Mouse (Mus musculus): ENCODE results near the gene Amotl1. TPM values are rescaled to one million over a fixed set of nuclear protein-coding genes. Genes with fewer than 3 reads are reported as not detected.

The Amotl1 gene
- polyA plus RNA-seq, 1 experiment from 2014 or later = 14.1 TPM

DNA sequence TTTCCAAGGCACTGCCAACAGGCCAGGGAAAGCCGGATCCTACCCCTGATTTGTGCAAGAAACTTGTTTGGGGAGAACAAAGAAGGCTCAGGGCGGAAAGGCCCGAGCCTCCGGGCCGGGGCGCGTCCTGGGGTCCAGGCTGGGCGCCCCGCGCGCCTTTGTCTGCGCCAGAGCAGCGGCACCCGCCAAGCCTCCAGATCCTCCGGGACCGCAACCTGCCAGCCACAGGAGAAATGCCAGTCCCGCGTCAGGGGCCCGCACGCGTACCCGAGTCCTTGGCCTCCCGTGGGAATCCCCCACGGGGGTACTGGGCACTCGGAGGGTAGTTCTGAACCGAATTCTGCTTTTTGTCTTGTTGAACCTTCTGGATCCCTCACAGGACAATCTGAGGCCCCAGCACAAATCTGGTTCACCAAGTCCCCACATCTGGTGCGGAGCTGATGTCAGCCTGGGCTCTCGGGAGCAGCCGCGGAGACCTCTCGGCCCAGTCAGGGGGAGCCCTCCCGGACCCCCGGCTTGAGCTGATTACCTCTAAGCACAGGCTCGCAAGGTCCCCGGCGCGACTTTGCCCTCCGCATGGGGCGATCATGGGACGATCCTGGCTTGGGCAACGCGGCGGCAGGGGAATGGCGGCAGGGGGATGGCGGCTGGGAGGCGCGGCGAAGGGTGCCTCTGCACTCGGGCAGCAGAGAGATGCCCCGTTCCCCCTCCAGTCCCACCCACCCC lies 30.5 kb downstream of the Amotl1 start:
- peak overlapping the region; percentile 88 for H3K9ac ChIP-seq
- H3K4me2 ChIP-seq = peak overlapping the region; percentile 77
- H3K4me3 ChIP-seq (replicated peaks) = peak overlapping the region; percentile 88
- ATAC-seq (ENCODE audit: low FRiP score) = peak; percentile 73
- peak overlapping the region; percentile 81 for H3K27ac ChIP-seq
- 0% methylated on average over 45 of the region's 50 CpGs for WGBS
- peaks cover 7% of the 10 kb centered on the region; the same call in 1 of the 2 replicates for H3K27me3 ChIP-seq
- peaks cover 37% of the 10 kb centered on the region for H3K4me1 ChIP-seq
- no peaks in the 10 kb centered on the region for H3K9me3 ChIP-seq
- H3K36me3 ChIP-seq (replicated peaks) = no peaks in the 10 kb centered on the region

DNA sequence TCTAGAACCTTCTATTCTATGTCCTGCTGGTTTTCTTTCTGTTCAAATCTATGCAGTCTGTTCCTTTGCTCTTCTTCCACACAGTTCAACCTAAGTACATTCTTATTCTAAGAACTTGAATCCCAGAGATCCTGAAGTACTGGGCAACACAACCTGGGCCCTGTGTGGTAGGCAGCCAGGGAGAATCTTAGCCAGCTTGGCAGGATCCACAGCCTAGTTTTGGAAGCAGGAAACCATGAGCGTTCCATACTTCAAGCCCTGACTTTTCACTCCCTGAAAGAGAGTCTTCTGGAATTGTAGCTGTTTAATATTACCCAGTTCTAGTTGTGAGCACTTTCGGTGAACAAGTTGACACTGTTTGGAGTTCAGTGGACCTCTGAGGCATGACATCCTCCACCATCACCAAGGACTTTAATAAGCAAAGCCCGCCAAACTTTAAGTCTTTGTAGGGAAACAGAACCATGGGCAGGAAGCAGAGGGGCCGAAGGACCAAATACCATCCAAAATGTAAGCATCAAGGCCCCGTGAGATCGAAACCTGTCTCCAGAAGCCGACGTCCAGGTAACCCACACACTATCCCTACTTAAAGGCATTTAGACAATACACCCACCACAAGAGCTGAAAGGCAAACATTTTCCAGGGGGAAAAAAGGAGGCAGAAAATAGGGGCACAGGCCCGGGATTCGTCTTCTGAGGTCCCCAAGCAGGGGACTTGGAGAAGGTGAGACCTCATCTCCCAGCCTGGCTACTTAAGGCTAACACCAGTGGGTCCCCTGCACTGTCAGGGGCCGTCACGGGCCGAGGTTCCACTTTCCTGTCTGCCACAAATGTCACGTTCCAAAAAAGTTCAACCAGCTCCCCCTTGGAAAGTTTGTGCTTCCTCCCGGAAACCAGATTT lies 31.3 kb downstream of the Amotl1 start:
- peak overlapping the region; percentile 88 for H3K4me3 ChIP-seq (replicated peaks)
- H3K36me3 ChIP-seq (replicated peaks) = no peaks in the 10 kb centered on the region
- H3K4me2 ChIP-seq = peak overlapping the region; percentile 77
- no peaks in the 10 kb centered on the region for H3K9me3 ChIP-seq
- 11% methylated on average over 15 of the region's 15 CpGs for WGBS
- no peak for ATAC-seq (ENCODE audit: low FRiP score)
- peak overlapping the region; percentile 81 for H3K27ac ChIP-seq
- peak overlapping the region; percentile 88 for H3K9ac ChIP-seq
- peaks cover 44% of the 10 kb centered on the region for H3K4me1 ChIP-seq
- H3K27me3 ChIP-seq = peaks cover 7% of the 10 kb centered on the region; the same call in 1 of the 2 replicates

DNA sequence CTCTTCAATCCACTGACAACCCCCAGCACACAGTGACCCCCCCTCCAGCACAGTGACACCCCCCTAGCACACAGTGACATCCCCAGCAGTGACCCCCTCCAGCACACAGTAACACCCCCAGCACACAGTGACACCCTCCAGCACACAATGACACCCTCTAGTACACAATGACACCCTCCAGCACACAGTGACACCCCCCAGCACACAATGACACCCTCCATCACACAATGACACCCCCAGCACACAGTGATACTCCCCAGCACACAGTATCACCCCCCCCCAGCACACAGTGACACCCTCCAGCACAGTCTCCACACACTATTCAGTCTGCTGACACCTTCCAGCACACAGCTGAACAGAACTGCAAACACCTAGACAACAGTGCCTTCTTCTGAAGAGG lies 32.3 kb downstream of the Amotl1 start:
- H3K27ac ChIP-seq = 0 out of 2 replicates have a peak overlapping the region, but pooled peaks have one; percentile 9
- H3K4me1 ChIP-seq = peaks cover 54% of the 10 kb centered on the region
- ATAC-seq (ENCODE audit: low FRiP score) = 0 out of 2 replicates have a peak, but pooled peaks have one; percentile 3

DNA sequence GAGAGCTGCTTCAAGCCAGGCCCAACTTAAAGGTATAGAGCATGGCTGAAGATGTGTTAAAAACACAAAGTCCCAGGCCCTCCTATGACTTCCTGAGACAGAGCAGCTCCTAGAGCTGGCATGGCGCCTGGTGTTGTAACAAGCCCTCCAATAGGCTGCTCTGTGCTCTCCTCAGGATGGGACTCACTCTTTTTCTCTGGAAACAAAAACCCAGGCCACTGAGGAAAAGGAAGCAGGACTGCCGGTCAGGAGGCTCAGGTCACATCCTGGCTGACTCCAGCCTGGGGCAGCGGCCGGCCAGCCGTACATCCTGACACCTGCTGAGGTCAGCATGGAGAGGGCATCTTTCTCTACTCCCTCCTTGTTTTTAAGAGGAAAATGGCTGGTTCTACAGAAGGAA lies 36.3 kb downstream of the Amotl1 start:
- Histone ChIP-seq H3K4me2 (no peak overlapping the region), H3K4me3 (replicated peaks) (no peak overlapping the region), H3K4me1 (peaks cover 48% of the 10 kb centered on the region), H3K27me3 (no peaks in the 10 kb centered on the region), H3K36me3 (replicated peaks) (peaks cover 7% of the 10 kb centered on the region; the same call in 1 of the 2 replicates), H3K27ac (no peak overlapping the region), H3K9me3 (no peaks in the 10 kb centered on the region), H3K9ac (no peak overlapping the region)
- no peak for ATAC-seq (ENCODE audit: low FRiP score)
- WGBS = 68% methylated on average over 5 of the region's 5 CpGs

More for the DNA sequence above, 32.3 kb downstream of the Amotl1 start:
- peaks cover 6% of the 10 kb centered on the region; the same call in 1 of the 2 replicates for H3K27me3 ChIP-seq
- H3K4me2 ChIP-seq = peak overlapping the region; percentile 77
- H3K9ac ChIP-seq = peak overlapping the region; percentile 88
- no peaks in the 10 kb centered on the region for H3K9me3 ChIP-seq
- no peaks in the 10 kb centered on the region for H3K36me3 ChIP-seq (replicated peaks)
- H3K4me3 ChIP-seq (replicated peaks) = peak overlapping the region; percentile 88

DNA sequence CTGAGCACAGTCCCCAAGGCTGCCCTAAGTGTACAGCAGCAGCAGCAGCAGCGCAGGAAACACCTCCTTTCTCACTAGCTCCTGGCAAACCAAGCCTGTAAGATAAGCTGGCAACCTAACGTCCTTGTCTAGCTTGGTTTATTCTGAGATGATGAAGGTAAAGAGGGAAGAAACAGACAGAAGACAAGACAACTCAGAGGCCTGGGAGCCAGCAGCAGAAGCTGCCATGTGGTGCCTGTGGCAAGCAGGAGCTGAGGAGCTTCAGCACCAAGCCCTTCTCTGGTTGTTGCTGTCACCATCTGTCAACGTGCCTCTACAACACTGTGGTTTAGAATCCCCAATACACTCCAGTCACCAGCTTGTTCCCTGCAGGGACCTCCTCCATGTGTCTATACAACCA lies 37.4 kb downstream of the Amotl1 start:
- no peak overlapping the region for H3K4me3 ChIP-seq (replicated peaks)
- H3K4me1 ChIP-seq = peaks cover 37% of the 10 kb centered on the region
- H3K9me3 ChIP-seq = no peaks in the 10 kb centered on the region
- 79% methylated on average over 3 of the region's 3 CpGs for WGBS
- H3K36me3 ChIP-seq (replicated peaks) = peaks cover 7% of the 10 kb centered on the region; the same call in 1 of the 2 replicates
- H3K4me2 ChIP-seq = no peak overlapping the region
- ATAC-seq (ENCODE audit: low FRiP score) = no peak
- no peaks in the 10 kb centered on the region for H3K27me3 ChIP-seq
- H3K9ac ChIP-seq = no peak overlapping the region
- H3K27ac ChIP-seq = peak overlapping the region; percentile 53; the same call in 1 of the 2 replicates

DNA sequence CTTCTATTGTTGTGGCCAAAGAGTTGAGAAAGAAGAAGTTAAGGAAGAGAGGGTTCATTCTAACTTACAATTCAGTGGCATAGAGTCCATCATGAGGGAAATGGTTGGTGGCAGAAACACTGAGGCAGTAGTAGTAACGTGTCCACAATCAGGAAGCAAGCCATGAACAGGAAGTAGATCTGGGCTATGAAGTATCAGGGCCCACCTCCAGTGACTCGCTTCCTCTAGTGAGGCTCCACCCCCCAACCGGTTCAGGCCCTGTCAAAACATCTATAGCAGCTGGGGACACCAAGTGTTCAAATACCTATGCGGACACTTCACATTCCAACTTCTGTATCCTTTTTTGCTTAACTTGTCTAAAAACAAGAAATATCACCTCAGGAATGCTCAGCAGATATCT lies 38.9 kb downstream of the Amotl1 start:
- peaks cover 23% of the 10 kb centered on the region for H3K4me1 ChIP-seq
- no peak overlapping the region for H3K4me3 ChIP-seq (replicated peaks)
- no peaks in the 10 kb centered on the region for H3K9me3 ChIP-seq
- no peak overlapping the region for H3K4me2 ChIP-seq
- 97% methylated on average over 4 of the region's 4 CpGs for WGBS
- H3K27me3 ChIP-seq = no peaks in the 10 kb centered on the region
- no peak overlapping the region for H3K27ac ChIP-seq
- H3K36me3 ChIP-seq (replicated peaks) = peaks cover 7% of the 10 kb centered on the region; the same call in 1 of the 2 replicates
- no peak for ATAC-seq (ENCODE audit: low FRiP score)
- no peak overlapping the region for H3K9ac ChIP-seq

DNA sequence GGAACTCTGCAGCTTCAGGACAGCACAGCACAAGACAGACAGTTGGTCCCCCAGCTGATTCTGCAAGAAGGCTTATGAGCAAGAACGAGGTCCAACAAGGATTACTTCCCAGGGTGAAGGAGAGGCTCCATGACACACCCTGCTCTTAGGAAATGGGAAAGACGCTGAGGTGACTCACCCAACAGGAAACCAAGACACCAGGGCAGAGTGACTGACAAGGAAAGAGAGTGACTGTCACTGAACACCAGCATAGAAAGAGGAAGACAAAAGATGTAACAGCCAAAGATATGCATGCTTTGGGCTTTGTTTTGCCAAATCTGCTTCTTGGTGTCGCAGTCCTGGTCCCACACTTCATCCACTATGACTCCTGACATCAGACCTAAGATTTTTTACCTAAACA lies 40.5 kb downstream of the Amotl1 start:
- Histone ChIP-seq H3K9me3 (no peaks in the 10 kb centered on the region), H3K4me1 (peaks cover 22% of the 10 kb centered on the region), H3K4me3 (replicated peaks) (no peak overlapping the region), H3K9ac (no peak overlapping the region), H3K36me3 (replicated peaks) (peaks cover 7% of the 10 kb centered on the region; the same call in 1 of the 2 replicates), H3K27ac (no peak overlapping the region), H3K4me2 (no peak overlapping the region), H3K27me3 (no peaks in the 10 kb centered on the region)
- no peak for ATAC-seq (ENCODE audit: low FRiP score)
- WGBS = 85% methylated on average over 3 of the region's 3 CpGs

DNA sequence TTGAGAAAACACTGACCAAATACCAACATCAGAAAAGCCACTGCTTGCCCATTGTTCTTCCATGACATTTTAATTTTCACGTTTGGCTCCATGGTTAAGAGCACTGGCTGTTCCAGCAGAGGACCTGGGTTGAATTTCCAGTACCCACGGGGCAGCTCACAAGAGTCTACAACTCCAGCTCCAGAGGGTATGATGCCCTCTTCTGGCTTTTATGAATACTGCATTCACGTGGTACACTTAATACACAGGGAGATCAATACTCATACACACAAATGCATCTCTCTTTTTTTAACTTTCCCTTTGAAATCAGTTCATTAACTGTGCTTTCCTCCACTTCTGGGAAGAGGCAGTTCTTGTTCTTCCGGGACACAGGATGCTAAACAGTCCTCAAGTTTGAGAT lies 41.4 kb downstream of the Amotl1 start:
- no peak overlapping the region for H3K4me2 ChIP-seq
- no peak overlapping the region for H3K27ac ChIP-seq
- H3K36me3 ChIP-seq (replicated peaks) = peaks cover 7% of the 10 kb centered on the region; the same call in 1 of the 2 replicates
- no peak for ATAC-seq (ENCODE audit: low FRiP score)
- no peak overlapping the region for H3K9ac ChIP-seq
- peaks cover 14% of the 10 kb centered on the region for H3K4me1 ChIP-seq
- no peaks in the 10 kb centered on the region for H3K27me3 ChIP-seq
- H3K4me3 ChIP-seq (replicated peaks) = no peak overlapping the region
- WGBS = 84% methylated on average over 4 of the region's 4 CpGs
- H3K9me3 ChIP-seq = no peaks in the 10 kb centered on the region

DNA sequence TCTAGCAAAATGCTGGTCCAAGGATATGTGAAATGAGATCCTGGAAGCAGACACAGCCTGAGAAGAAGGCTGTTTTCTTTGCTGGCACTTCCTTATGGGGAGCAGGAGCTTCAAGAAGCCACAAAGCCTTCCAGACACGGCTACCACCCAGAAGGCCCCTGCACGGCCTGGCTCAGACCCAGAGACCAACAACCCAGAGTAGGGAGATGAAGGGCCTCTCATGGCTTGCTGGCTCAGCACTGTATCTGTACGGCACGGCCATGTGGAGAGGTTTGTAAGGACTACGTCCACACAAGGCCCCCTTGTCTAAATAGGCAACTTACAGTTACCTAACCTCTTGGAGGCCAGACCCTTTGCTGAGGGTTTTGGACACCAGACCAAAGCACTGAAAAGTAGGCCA lies 45.1 kb downstream of the Amotl1 start:
- Histone ChIP-seq H3K9ac (no peak overlapping the region), H3K4me3 (replicated peaks) (no peak overlapping the region), H3K36me3 (replicated peaks) (peaks cover 19% of the 10 kb centered on the region), H3K27me3 (no peaks in the 10 kb centered on the region), H3K4me1 (no peaks in the 10 kb centered on the region), H3K9me3 (no peaks in the 10 kb centered on the region), H3K27ac (no peak overlapping the region), H3K4me2 (no peak overlapping the region)
- WGBS = 97% methylated on average over 5 of the region's 5 CpGs
- ATAC-seq (ENCODE audit: low FRiP score) = no peak

DNA sequence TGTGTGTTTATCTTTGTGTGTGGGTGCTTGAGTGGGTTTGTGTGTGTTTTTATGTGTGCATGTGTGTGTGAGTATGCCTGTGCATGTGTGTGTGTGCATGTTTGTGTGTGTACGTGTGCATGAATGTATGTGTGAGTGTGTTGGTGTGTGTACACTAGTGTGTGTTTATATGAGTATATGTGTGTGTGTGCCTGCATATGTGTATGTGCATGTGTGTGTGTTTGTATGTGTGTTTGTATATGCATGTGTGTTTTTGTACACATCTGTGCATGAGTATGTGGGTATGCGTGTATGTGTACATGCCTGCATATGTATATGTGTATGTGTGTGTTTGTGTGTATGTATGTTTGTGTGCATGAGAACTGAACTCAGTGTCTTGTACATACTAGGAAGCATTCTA lies 46.7 kb downstream of the Amotl1 start:
- Histone ChIP-seq H3K4me3 (replicated peaks) (no peak overlapping the region), H3K27ac (no peak overlapping the region), H3K36me3 (replicated peaks) (peaks cover 29% of the 10 kb centered on the region), H3K4me2 (no peak overlapping the region), H3K9ac (no peak overlapping the region), H3K4me1 (no peaks in the 10 kb centered on the region), H3K27me3 (no peaks in the 10 kb centered on the region), H3K9me3 (no peaks in the 10 kb centered on the region)
- no peak for ATAC-seq (ENCODE audit: low FRiP score)
- WGBS = 95% methylated on average over 2 of the region's 2 CpGs

DNA sequence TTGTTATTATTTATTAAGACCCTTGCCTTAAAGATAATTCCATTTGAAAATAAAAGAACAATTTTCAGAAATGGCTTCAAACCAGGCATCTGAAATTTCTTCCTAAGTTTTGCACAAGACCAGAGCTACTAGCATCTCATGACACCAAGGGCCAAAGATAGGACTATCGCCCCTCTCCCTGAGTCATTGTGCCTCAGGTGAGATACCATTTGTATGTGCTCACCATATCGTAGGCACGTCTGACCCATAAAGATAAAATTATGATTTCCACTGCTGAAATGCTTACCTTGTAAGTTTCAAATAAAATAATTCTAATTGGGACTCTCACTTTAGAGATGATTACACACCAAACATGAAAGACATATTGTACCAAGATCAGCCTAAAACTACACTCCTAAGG lies 47.4 kb downstream of the Amotl1 start:
- H3K9ac ChIP-seq = no peak overlapping the region

DNA sequence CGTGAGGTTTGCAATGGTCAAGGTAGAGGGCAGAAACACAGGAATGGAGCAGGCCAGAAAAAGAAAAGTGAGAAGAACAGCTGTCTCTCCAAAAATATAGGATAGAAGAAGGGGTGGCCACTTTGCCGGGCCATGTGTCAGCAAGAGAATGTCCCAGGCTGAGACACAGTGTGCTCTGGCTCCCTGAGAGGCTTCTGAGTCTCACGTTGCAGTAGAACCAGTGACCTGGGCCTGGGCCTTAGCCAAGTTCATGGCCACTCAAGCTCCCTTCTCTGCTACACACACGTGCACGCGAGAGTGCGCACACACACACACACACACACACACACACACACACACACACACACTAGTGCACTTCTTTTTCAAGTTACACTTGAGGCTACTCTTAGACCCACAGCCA lies 48.0 kb downstream of the Amotl1 start:
- Histone ChIP-seq H3K4me1 (no peaks in the 10 kb centered on the region), H3K4me3 (replicated peaks) (no peak overlapping the region), H3K27ac (no peak overlapping the region), H3K9ac (no peak overlapping the region), H3K4me2 (no peak overlapping the region), H3K9me3 (no peaks in the 10 kb centered on the region), H3K27me3 (no peaks in the 10 kb centered on the region), H3K36me3 (replicated peaks) (peaks cover 42% of the 10 kb centered on the region)
- no peak for ATAC-seq (ENCODE audit: low FRiP score)
- 90% methylated on average over 7 of the region's 7 CpGs for WGBS

More for the DNA sequence above, 47.4 kb downstream of the Amotl1 start:
- peaks cover 37% of the 10 kb centered on the region for H3K36me3 ChIP-seq (replicated peaks)
- no peaks in the 10 kb centered on the region for H3K9me3 ChIP-seq
- 99% methylated on average over 3 of the region's 3 CpGs for WGBS
- no peaks in the 10 kb centered on the region for H3K27me3 ChIP-seq
- H3K4me2 ChIP-seq = no peak overlapping the region
- no peak overlapping the region for H3K27ac ChIP-seq
- no peaks in the 10 kb centered on the region for H3K4me1 ChIP-seq
- no peak for ATAC-seq (ENCODE audit: low FRiP score)
- H3K4me3 ChIP-seq (replicated peaks) = no peak overlapping the region
